Mouse (Mus musculus) neural tube, embryonic 15.5 days (tissue): Measurements from ENCODE around the gene Tbc1d32. TPM values are rescaled to one million over a fixed set of nuclear protein-coding genes. Genes with fewer than 3 reads are reported as not detected.
"Not testable (repeated sequence)": the region's sequence is repeated elsewhere in the genome, so short reads cannot be mapped to it uniquely, and the experiment has no call there.

Experiments
- ATAC-seq: fragments of 200-750 bp; cut with Nextera tagmentation; 2 replicates; pipeline ENCODE4 v1.8.0; 2017; ENCODE audit warnings: mild to moderate bottlenecking, moderate TSS enrichment, moderate library complexity; ENCODE audit not compliant: low FRiP score
- H3K27ac ChIP-seq: fragments of 300-500 bp; sonication (generic); replicated peaks from 2 replicates; pipeline ENCODE4 v1.5.1; 2015; ENCODE audit warnings: mild to moderate bottlenecking, inconsistent platforms
- H3K27me3 ChIP-seq: fragments of 300-500 bp; sonication (generic); replicated peaks from 2 replicates; pipeline ENCODE4 v1.6.1; 2015; ENCODE audit warnings: inconsistent platforms
- H3K36me3 ChIP-seq: fragments of 300-500 bp; sonication (generic); 2 replicates; pipeline ENCODE4 v1.6.1; 2015; ENCODE audit warnings: inconsistent platforms
- H3K4me1 ChIP-seq: fragments of 300-500 bp; sonication (generic); 2 replicates; pipeline ENCODE4 v1.6.1; 2015; ENCODE audit warnings: inconsistent platforms
- H3K4me2 ChIP-seq: fragments of 300-500 bp; sonication (generic); 2 replicates; pipeline ENCODE4 v1.6.1; 2015; ENCODE audit warnings: inconsistent platforms, mild to moderate bottlenecking, moderate library complexity
- H3K4me3 ChIP-seq: fragments of 300-500 bp; sonication (generic); replicated peaks from 2 replicates; pipeline ENCODE4 v1.5.1; 2015; ENCODE audit warnings: mild to moderate bottlenecking, inconsistent platforms
- H3K9ac ChIP-seq: fragments of 300-500 bp; sonication (generic); replicated peaks from 2 replicates; pipeline ENCODE4 v1.6.1; 2015; ENCODE audit warnings: mild to moderate bottlenecking, inconsistent platforms
- H3K9me3 ChIP-seq: fragments of 300-500 bp; sonication (generic); replicated peaks from 2 replicates; pipeline ENCODE4 v1.6.1; 2016; ENCODE audit warnings: inconsistent platforms
- WGBS: fragments of 180-500 bp; shearing (Covaris S2); methylation state at CpG from one replicate; pipeline ENCODE4 v1.1.7; 2015; ENCODE audit warnings: mixed read lengths; 5-methylcytosine and 5-hydroxymethylcytosine counted together
- polyA plus RNA-seq: library from polyadenylated mRNA; unstranded; fragments of >200 nt; fragmentation: Nextera tagmentation; extraction: Ambion mirVana; gene quantifications from 2 replicates; pipeline ENCODE4 v1.2.1, GENCODE M21; 2015

Tbc1d32 gene
- polyA plus RNA-seq, result 2.0 and 2.9 TPM in 2 replicates

DNA sequence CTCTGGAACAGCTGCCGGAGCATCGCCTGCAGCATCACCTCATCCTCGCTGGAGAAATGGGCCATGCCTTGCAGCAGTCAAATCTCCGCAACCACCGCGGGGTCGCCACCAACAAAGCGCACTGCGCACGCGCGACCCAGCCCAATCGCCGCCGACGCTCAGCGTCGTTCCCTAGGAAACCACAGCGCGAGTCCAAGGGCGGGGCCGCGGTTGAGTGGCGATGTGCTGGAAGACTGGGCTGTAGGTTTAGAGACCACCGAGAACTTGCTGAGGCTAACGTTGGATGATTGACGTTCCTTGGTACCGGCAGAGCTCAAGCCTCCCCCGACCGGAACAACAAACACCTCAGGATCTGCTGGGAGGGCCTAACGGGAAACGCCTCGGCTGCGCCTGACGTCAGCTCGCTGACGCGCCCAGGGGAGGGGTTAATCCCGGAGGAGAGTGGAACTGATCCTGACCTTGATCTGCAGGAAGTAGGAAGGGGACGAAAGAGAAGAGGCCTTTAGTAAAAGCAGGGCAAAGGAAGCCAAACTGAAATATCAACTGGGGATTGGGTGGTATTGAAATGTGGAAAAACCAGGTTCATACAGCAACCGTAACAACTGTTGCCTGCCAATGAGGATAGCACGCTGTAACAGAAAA, at the start of gene Tbc1d32:
Tbc1d32 (minus strand) TSS at position 122 of the 642 bp plus-strand sequence.
- ATAC-seq, result peak; percentile 98
- 3% methylated on average over 42 of the region's 42 CpGs for WGBS
- Histone ChIP-seq H3K4me2 (peak within 1 kb of the TSS; percentile 64), H3K9ac (peak within 1 kb of the TSS; percentile 72), H3K27me3 (no peaks in the 10 kb centered on the region), H3K36me3 (no peaks in the 10 kb centered on the region), H3K27ac (peak within 1 kb of the TSS; percentile 89), H3K4me3 (peak within 1 kb of the TSS; percentile 58), H3K9me3 (no peaks in the 10 kb centered on the region), H3K4me1 (peaks cover 13% of the 10 kb centered on the region)

DNA sequence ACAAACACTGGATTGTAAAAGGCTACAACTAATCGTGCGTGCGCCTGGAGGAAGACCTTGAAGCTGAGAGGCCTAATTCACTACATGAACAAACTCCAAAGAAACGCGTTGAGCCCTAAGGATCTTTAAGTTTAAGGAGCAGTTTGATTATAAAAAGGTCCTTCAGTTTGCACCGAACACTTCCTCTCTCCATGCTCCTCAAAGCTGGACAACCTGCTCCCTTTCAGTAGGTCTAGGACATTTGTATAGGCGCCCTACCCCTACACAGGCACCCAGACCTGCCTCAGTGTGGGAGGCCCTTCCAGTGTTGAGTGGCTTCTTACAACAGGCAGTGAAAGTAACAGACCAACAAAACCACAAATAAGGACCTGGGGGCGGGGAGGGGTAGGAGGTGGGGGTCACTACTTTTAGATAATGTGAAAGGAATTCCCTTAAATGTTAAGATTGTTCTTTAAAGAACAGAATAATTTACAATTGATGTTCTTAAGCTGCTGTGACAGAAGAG, 666 bp downstream of the Tbc1d32 start:
- peak overlapping the region; percentile 58 for H3K4me3 ChIP-seq
- peaks cover 13% of the 10 kb centered on the region for H3K4me1 ChIP-seq
- peak overlapping the region; percentile 64 for H3K4me2 ChIP-seq
- H3K9ac ChIP-seq, result peak overlapping the region; percentile 72
- H3K27me3 ChIP-seq, result no peaks in the 10 kb centered on the region
- H3K9me3 ChIP-seq, result no peaks in the 10 kb centered on the region
- H3K36me3 ChIP-seq, result no peaks in the 10 kb centered on the region
- ATAC-seq, result peak; percentile 54
- WGBS, result 78% methylated on average over 8 of the region's 8 CpGs
- peak overlapping the region; percentile 89 for H3K27ac ChIP-seq

DNA sequence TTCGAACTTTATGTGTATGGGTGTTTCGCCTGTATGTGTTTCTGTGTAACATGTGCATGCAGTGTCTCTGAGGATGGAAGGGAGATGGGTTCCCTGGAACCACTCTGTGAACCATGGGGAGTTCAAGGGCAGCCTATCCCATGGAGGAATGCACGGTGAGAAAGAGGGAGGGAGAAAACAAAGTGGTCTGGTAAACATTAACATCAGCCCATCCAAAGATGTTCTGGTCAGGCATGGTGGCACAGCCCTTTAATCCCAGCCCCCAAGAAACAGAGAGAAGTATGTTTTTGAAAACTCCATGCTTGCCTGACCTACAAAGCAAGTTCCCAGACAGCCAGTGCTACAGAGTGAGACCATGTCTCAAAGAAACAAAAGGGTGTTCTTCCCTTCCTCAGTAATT, 12.7 kb downstream of the Tbc1d32 start:
- 70% methylated on average over 3 of the region's 3 CpGs for WGBS
- Histone ChIP-seq H3K9ac (no peak overlapping the region), H3K4me3 (no peak overlapping the region), H3K4me2 (no peak overlapping the region), H3K36me3 (no peaks in the 10 kb centered on the region), H3K27me3 (no peaks in the 10 kb centered on the region), H3K9me3 (no peaks in the 10 kb centered on the region), H3K4me1 (no peaks in the 10 kb centered on the region), H3K27ac (no peak overlapping the region)
- ATAC-seq, result no peak

DNA sequence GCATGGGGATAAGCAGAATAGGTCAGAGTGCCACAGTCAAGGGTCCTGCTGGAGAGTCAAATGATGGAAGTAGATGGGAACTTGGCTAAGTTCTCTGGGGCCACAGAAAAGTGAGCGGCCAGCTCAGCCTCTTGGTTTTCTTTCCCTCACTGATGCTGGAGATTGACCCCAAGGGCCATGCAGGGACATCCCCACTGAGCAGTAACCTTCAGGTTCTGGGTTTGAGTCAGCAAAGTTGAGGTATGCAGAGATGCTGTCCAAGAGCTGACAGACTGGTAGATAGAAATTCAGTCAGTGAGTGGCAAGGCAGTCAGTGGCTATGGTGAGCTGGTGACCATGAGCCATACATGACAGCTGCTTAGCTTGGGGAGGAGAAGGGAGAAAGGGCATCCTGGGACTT, 18.1 kb downstream of the Tbc1d32 start:
- Histone ChIP-seq H3K27me3 (no peaks in the 10 kb centered on the region), H3K4me1 (no peaks in the 10 kb centered on the region), H3K4me2 (no peak overlapping the region), H3K36me3 (no peaks in the 10 kb centered on the region; the same call in 1 of the 2 replicates), H3K9me3 (no peaks in the 10 kb centered on the region), H3K4me3 (no peak overlapping the region), H3K27ac (no peak overlapping the region), H3K9ac (no peak overlapping the region)
- no peak for ATAC-seq
- 100% methylated on average over 1 of the region's 1 CpGs for WGBS

DNA sequence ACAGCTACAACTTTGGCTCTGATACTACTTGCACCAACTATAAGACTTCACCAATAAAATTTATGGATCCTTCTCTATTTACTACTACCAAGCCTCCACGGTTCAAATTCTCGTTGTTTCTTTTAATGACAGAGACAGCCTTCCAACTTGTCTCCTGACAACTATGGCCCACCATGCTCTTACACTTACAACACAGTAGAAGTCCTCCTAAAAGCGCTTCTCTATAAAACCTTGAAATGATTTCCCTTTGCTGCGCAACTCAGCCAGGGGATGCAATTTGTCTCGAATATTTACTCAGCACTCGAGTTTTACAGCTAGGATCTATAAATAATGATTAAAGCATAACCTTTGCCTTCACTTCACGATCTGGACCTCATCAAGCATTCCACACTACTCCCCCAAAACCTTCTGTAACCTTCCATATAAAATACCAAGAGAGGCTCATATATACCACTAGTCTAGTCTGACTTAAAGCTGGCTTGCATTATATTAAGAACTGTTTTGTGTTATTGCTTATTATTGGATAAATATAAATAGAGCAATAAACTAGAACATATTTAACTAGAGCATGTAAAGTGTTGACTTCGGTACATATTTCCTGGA, 21.6 kb downstream of the Tbc1d32 start:
- WGBS, result 68% methylated on average over 8 of the region's 8 CpGs
- no peak for ATAC-seq
- no peak overlapping the region for H3K4me2 ChIP-seq
- H3K4me3 ChIP-seq, result no peak overlapping the region
- no peaks in the 10 kb centered on the region; the same call in 1 of the 2 replicates for H3K36me3 ChIP-seq
- no peaks in the 10 kb centered on the region for H3K4me1 ChIP-seq
- H3K9ac ChIP-seq, result no peak overlapping the region
- H3K9me3 ChIP-seq, result no peaks in the 10 kb centered on the region
- H3K27ac ChIP-seq, result no peak overlapping the region
- H3K27me3 ChIP-seq, result no peaks in the 10 kb centered on the region

DNA sequence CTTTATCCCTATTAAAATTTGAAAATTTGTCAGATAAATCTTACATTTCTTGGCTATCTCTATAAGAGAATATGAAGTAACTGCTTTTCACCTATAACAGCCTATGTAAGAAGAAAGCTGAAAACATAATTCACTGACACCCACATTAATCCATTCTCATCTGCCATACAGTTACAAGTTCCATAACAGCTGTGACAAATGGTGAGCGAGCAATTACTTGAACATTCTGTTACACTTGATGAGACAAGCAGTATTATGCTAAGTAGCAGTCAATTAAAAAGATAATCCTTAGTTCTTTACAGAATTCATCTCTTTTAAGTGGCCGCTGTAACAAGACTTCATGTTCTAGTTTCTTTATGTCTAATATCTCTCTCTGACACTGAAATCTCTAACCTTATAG, 24.1 kb downstream of the Tbc1d32 start:
- 85% methylated on average over 2 of the region's 2 CpGs for WGBS
- H3K36me3 ChIP-seq, result no peaks in the 10 kb centered on the region
- H3K27me3 ChIP-seq, result no peaks in the 10 kb centered on the region
- no peak overlapping the region for H3K27ac ChIP-seq
- H3K9ac ChIP-seq, result no peak overlapping the region
- H3K4me3 ChIP-seq, result no peak overlapping the region
- H3K9me3 ChIP-seq, result no peaks in the 10 kb centered on the region
- H3K4me1 ChIP-seq, result no peaks in the 10 kb centered on the region
- H3K4me2 ChIP-seq, result no peak overlapping the region
- ATAC-seq, result no peak

DNA sequence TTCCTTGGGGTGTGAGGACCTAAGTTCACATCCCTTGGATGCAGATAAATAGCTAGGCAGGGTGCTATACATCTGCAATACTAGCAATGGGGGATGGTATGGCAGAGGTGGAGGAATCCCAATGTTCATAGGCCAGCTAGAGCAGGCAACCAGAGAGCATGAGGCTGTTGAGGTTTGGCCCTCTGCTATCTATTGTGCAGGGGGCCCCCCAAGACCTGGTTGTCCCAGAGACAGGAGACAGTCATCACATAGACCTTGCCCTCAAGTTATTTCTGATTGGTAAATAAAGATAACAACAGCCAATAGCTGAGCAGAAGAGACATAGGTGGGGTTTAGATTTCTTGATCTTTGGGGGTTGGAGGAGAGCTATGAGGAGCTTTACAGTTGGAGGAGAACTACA, 28.6 kb downstream of the Tbc1d32 start:
- Histone ChIP-seq H3K9me3 (no peaks in the 10 kb centered on the region), H3K9ac (no peak overlapping the region), H3K4me1 (no peaks in the 10 kb centered on the region; the same call in 1 of the 2 replicates), H3K27ac (no peak overlapping the region), H3K27me3 (no peaks in the 10 kb centered on the region), H3K4me2 (no peak overlapping the region), H3K4me3 (no peak overlapping the region), H3K36me3 (no peaks in the 10 kb centered on the region)
- ATAC-seq, result no peak

DNA sequence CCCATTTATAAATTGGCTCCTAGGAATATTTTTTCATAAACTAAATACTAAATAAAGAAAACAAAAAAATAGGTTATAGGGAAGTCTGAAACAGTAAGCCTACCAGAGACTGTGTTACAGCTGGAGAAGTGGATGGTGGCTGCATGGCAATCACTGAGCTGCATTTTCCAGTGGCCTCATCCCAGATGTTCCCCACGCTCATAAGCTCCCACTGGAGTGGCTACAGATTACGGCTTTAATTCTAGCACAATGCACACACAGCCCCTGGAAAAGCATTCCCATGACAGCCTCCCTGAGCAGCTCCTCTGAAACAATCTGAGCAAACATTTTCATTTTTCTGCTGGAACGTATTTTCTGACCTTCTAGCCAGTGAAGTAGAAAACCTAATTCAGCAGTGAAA, 29.8 kb downstream of the Tbc1d32 start:
- H3K27ac ChIP-seq, result no peak overlapping the region
- no peak overlapping the region for H3K4me2 ChIP-seq
- peak; percentile 61; the same call in 1 of the 2 replicates for ATAC-seq
- no peak overlapping the region for H3K4me3 ChIP-seq
- H3K9me3 ChIP-seq, result no peaks in the 10 kb centered on the region
- 59% methylated on average over 3 of the region's 3 CpGs for WGBS
- H3K27me3 ChIP-seq, result no peaks in the 10 kb centered on the region
- H3K4me1 ChIP-seq, result no peaks in the 10 kb centered on the region; the same call in 1 of the 2 replicates
- no peak overlapping the region for H3K9ac ChIP-seq
- no peaks in the 10 kb centered on the region for H3K36me3 ChIP-seq

DNA sequence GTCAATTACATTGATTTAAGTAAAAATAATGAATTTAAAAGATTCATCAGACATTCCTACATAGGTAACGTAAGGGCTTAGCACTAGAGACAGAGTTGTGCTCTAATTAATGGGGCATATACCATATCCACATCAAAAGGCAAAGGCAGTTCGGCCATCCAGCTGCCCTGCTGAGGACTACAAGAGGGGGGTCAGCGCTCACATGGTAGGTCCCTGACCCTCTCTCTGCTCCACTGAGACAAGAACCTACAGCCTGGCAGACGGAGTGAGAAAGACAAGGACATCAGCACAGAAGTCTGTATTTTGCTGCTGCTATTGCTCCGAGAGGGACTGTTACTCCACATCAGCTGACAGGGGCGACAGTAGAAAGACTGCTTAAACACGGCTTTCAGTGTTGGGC, 34.2 kb downstream of the Tbc1d32 start:
- ATAC-seq, result no peak
- H3K36me3 ChIP-seq, result no peaks in the 10 kb centered on the region
- no peaks in the 10 kb centered on the region; the same call in 1 of the 2 replicates for H3K4me1 ChIP-seq
- H3K4me3 ChIP-seq, result no peak overlapping the region
- H3K27ac ChIP-seq, result no peak overlapping the region
- no peaks in the 10 kb centered on the region for H3K9me3 ChIP-seq
- H3K4me2 ChIP-seq, result no peak overlapping the region
- no peak overlapping the region for H3K9ac ChIP-seq
- H3K27me3 ChIP-seq, result no peaks in the 10 kb centered on the region
- WGBS, result 71% methylated on average over 7 of the region's 7 CpGs

DNA sequence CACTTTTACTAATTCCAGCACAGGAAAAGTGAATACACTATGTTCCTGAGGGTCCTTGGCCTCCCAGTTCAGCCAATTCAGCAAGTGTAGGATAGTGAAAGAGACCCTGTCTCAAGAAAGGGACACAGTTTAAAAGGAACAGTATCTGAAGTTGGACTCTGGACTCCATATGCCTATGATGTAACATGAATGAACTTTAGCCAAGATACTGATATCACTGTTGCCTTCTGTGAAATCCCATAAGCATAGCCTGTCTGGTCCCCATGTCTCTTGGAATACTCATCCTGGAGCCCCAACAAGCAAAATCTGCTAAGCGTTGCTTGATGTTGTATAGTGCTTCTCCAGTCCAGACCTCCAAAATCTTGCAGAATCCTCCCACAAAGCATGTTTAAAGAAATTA, 46.8 kb downstream of the Tbc1d32 start:
- Histone ChIP-seq H3K27ac (no peak overlapping the region), H3K9me3 (no peaks in the 10 kb centered on the region), H3K4me1 (no peaks in the 10 kb centered on the region), H3K27me3 (no peaks in the 10 kb centered on the region), H3K4me2 (no peak overlapping the region), H3K9ac (no peak overlapping the region), H3K36me3 (peaks cover 9% of the 10 kb centered on the region), H3K4me3 (no peak overlapping the region)
- ATAC-seq, result no peak
- WGBS, result 97% methylated on average over 1 of the region's 1 CpGs

DNA sequence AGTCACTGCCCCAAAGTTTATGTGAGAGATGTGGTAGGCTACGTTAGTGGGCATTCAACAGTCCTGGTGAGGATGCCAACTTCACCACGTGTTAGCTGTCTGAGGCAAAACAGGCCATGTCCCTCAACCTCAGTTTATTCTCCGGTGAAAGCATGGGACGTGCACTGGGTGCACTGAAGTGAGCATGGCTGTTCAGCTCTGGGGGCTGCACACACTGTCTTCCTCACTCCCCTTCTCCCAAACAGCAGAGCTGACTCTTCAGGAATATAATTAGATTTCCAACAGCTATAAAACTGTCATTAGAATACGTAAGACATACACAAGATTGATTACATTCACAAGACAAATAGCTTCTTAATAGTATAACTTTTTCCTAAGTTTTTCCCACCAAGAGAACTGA, 55.3 kb downstream of the Tbc1d32 start:
- Histone ChIP-seq H3K4me2 (no peak overlapping the region), H3K27me3 (no peaks in the 10 kb centered on the region), H3K36me3 (no peaks in the 10 kb centered on the region), H3K4me3 (no peak overlapping the region), H3K4me1 (no peaks in the 10 kb centered on the region), H3K27ac (no peak overlapping the region), H3K9ac (no peak overlapping the region), H3K9me3 (no peaks in the 10 kb centered on the region)
- no peak for ATAC-seq
- WGBS, result 83% methylated on average over 5 of the region's 5 CpGs

DNA sequence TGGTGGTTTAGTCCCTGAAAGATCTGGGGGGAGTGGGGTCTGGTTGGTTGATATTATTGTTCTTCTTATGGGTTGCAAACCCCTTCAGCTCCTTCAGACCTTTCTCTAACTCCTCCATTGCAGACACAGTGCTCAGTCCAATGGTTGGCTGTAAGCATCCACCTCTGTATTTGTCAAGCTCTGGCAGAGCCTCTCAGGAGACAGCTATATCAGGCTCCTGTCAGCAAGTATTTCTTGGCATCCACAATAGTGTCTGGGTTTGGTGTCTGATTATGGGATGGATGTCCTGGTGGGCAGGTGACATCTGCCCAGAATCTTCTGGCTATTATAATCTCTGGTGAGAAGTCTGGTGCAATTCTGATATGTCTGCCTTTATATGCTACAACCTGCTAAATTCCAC, 60.8 kb downstream of the Tbc1d32 start:
- H3K4me2 ChIP-seq, H3K4me1 ChIP-seq, H3K27me3 ChIP-seq, H3K27ac ChIP-seq, H3K36me3 ChIP-seq, ATAC-seq, H3K9ac ChIP-seq, H3K4me3 ChIP-seq, H3K9me3 ChIP-seq: not testable (repeated sequence)
